ENCODE assay signal across 7 mouse cellular contexts in genomic region chr1:165844956-165845355, GRCm38 (mm10). TPM values are rescaled to one million over a fixed set of nuclear protein-coding genes. Genes with fewer than 3 reads are reported as not detected.
A peak's percentile ranks its signal among the peaks of the same experiment; 100 is the strongest.
DNase-seq lines count a peak whose midpoint lies in the region; ATAC-seq and TF ChIP-seq lines count a peak whose summit lies in the region.

No protein-coding gene starts in this region.

- in situ Hi-C loops in CH12.LX (cut with MboI; ENCODE audit: low pct_ligation_motif_present, low pct_unique_long_range_greater_than_20kb, low sequenced_read_pairs), result no loop called here

- no peak overlapping the region for H3K27ac ChIP-seq in CH12.LX (ENCODE audit: insufficient read depth, low read depth)
- H3K27ac ChIP-seq in intestine, embryonic 15.5 days, result no peak overlapping the region

- peak overlapping the region; percentile 83 for H3K4me2 ChIP-seq in CH12.LX (ENCODE audit: insufficient read depth, low read depth, poor library complexity, severe bottlenecking)
- H3K4me2 ChIP-seq in intestine, embryonic 15.5 days (replicated peaks), result peak overlapping the region; percentile 100

- peaks cover 9% of the 10 kb centered on the region for H3K27me3 ChIP-seq in CH12.LX (replicated peaks)
- H3K27me3 ChIP-seq in intestine, embryonic 15.5 days (replicated peaks), result peaks cover 26% of the 10 kb centered on the region

- no peak for TF ChIP-seq RAD21 in CH12.LX (IDR thresholded peaks at IDR 0.05; ENCODE audit: low read depth, low read length)

- peaks cover 8 to 23% of the 10 kb centered on the region in 2 experiments for H3K4me1 ChIP-seq in CH12.LX (ENCODE audit: control insufficient read depth in 1 of 2, insufficient read depth in 2 of 2)
- H3K4me1 ChIP-seq in intestine, embryonic 15.5 days (replicated peaks), result peaks cover 21% of the 10 kb centered on the region

- no peak for TF ChIP-seq POLR2A in CH12.LX (IDR thresholded peaks at IDR 0.05; ENCODE audit: low read depth, low read length)

- H3K9ac ChIP-seq in CH12.LX (ENCODE audit: insufficient read depth, low read depth), result peak overlapping the region; percentile 38; the same call in 1 of the 2 replicates
- peak overlapping the region; percentile 42 for H3K9ac ChIP-seq in intestine, embryonic 15.5 days

- WGBS in intestine, embryonic 15.5 days, result under 1% methylated on average over 26 of the region's 26 CpGs

- H3K9me3 ChIP-seq in CH12.LX (replicated peaks; ENCODE audit: low read length), result no peaks in the 10 kb centered on the region
- no peaks in the 10 kb centered on the region for H3K9me3 ChIP-seq in intestine, embryonic 15.5 days

- TF ChIP-seq EP300 in CH12.LX (IDR thresholded peaks at IDR 0.05; ENCODE audit: low read length), result no peak; the same call in 1 of the 2 replicates

- no peaks in the 10 kb centered on the region for H3K79me2 ChIP-seq in CH12.LX (replicated peaks; ENCODE audit: control insufficient read depth, extremely low read depth, insufficient read depth, poor library complexity, severe bottlenecking)

- peak; percentile 61 for DNase-seq in A20 (ENCODE audit: low read depth, low spot score)
- DNase-seq in CH12.LX (ENCODE audit: extremely low read depth), result peak; percentile 15
- DNase-seq in lung, postnatal 25 days (ENCODE audit: low spot score), result peak; percentile 42
- peak; percentile 17 to 24 for DNase-seq in spleen, postnatal 14 days (ENCODE audit: low spot score in 2 of 2)

- H3K36me3 ChIP-seq in CH12.LX (replicated peaks in 1 of 2; ENCODE audit: control insufficient read depth in 1 of 2, insufficient read depth in 1 of 2, low read length in 1 of 2), result no peaks in the 10 kb centered on the region
- no peaks in the 10 kb centered on the region for H3K36me3 ChIP-seq in intestine, embryonic 15.5 days

- peak overlapping the region; percentile 44 to 68 (median 52) for H3K4me3 ChIP-seq in CH12.LX (replicated peaks in 1 of 3; ENCODE audit: low read depth in 2 of 3, low read length in 2 of 3, poor library complexity in 1 of 3)
- H3K4me3 ChIP-seq in intestine, embryonic 15.5 days (replicated peaks), result peak overlapping the region; percentile 50

- 0 out of 2 replicates have a peak, but pooled peaks have one; percentile 44 for ATAC-seq in erythroid progenitor cell, adult 5-6 weeks (replicated peaks; ENCODE audit: low FRiP score, poor library complexity, severe bottlenecking)
- ATAC-seq in intestine, embryonic 15.5 days, result peak; percentile 39
- no peak for ATAC-seq in monocyte, adult 5-6 weeks (replicated peaks; ENCODE audit: insufficient number of reproducible peaks, low FRiP score, low TSS enrichment, poor library complexity, severe bottlenecking)

- TF ChIP-seq CTCF in CH12.LX (conservative IDR thresholded peaks at IDR 0.05 in 1 of 2, IDR thresholded peaks at IDR 0.05 in 1 of 2; ENCODE audit: low read depth in 2 of 2, low read length in 2 of 2), result no peak

- dilution Hi-C loops in CH12.LX (cut with MboI; ENCODE audit: extremely low pct_ligation_motif_present, extremely low pct_unique_long_range_greater_than_20kb, low sequenced_read_pairs), result no loop called here

TF ChIP-seq in CH12.LX, 34 proteins besides CTCF, POLR2A, EP300 and RAD21:
- TF ChIP-seq ELF1 (IDR thresholded peaks at IDR 0.05; ENCODE audit: low read depth, low read length), result no peak
- no peak for TF ChIP-seq CHD1 (IDR thresholded peaks at IDR 0.05; ENCODE audit: low read depth, low read length)
- TF ChIP-seq MEF2A (IDR thresholded peaks at IDR 0.05; ENCODE audit: borderline replicate concordance, low read depth, low read length), result peak; percentile 22; the same call in 1 of the 2 replicates
- no peak for TF ChIP-seq IRF4 (IDR thresholded peaks at IDR 0.05; ENCODE audit: low read depth, low read length)
- TF ChIP-seq TCF12 (IDR thresholded peaks at IDR 0.05; ENCODE audit: low read depth, low read length), result 0 out of 2 replicates have a peak, but pooled peaks have one; percentile 17

RNA-seq across cellular contexts. Expression of gene Cd247, which starts 56.5 kb away (rescaled TPM):
- total RNA-seq in CH12.LX (2012; rRNA removed) (2.0 and 2.2 TPM in 2 replicates), CH12.LX (2014; rRNA removed) (not detected in 2 replicates)
- polyA plus RNA-seq in CH12.LX (2012; ENCODE audit: insufficient read length, low read depth), result 1.3 and 2.3 TPM in 2 replicates
- total RNA-seq in erythroid progenitor cell, adult 5-6 weeks (2015; ENCODE audit: low replicate concordance), result 9.0 TPM in 1 of 2 replicates, not detected in the other
- 4.7 and 10.5 TPM in 2 replicates for total RNA-seq in erythroid progenitor cell, adult 5-6 weeks (2017; ENCODE audit: low replicate concordance)
- polyA plus RNA-seq in intestine, embryonic 15.5 days (2015; fragmentation: Nextera tagmentation; extraction: Ambion mirVana), result 0.33 and 0.39 TPM in 2 replicates
- 43.0 to 147 TPM (median 60.9 TPM) in 3 replicates for total RNA-seq in monocyte, adult 5-6 weeks (2017)
